ENCODE assay signal across 7 mouse cellular contexts in the genomic region with DNA sequence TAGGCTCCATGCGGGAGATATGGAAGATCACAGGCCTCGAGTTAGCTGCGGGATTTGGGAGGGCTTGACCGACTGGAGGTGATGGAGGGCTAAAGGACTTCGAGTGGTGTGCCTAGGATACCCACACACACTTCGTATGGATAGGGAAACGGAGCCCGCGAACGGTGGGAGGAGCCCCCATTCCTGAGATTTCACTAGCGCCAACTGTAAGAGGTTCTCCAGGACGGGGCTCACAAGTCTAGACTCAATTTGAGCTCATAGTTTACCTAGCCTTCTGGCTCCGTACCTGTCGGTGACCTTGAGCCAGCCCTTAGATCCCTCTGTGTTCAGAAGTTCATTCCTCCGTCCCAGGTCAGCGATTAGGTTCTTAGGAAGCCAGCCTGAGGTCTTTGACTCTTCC. TPM values are rescaled to one million over a fixed set of nuclear protein-coding genes. Genes with fewer than 3 reads are reported as not detected.
A peak's percentile ranks its signal among the peaks of the same experiment; 100 is the strongest.
DNase-seq lines count a peak whose midpoint lies in the region; ATAC-seq and TF ChIP-seq lines count a peak whose summit lies in the region.

No protein-coding gene starts in this region.

- H3K4me2 ChIP-seq in intestine, embryonic 14.5 days (ENCODE audit: low read length), result peak overlapping the region; percentile 70

- peak overlapping the region; percentile 91 for H3K27ac ChIP-seq in MEL (ENCODE audit: control insufficient read depth, low read depth, low read length)
- H3K27ac ChIP-seq in intestine, embryonic 14.5 days (ENCODE audit: low read depth), result peak overlapping the region; percentile 82

- no peak for TF ChIP-seq POLR2A in MEL (IDR thresholded peaks at IDR 0.05; ENCODE audit: control insufficient read depth in 1 of 2, insufficient read depth in 1 of 2, low read depth in 1 of 2, low read length in 2 of 2, poor library complexity in 1 of 2)

- TF ChIP-seq RAD21 in MEL (IDR thresholded peaks at IDR 0.05; ENCODE audit: low read depth, low read length), result no peak

- TF ChIP-seq CTCF in E14TG2a.4 (conservative IDR thresholded peaks at IDR 0.05; ENCODE audit: low read length) (no peak), MEL (IDR thresholded peaks at IDR 0.05 in 2 of 3, conservative IDR thresholded peaks at IDR 0.05 in 1 of 3; ENCODE audit: control insufficient read depth in 1 of 3, insufficient read depth in 1 of 3, low read depth in 2 of 3, low read length in 3 of 3, poor library complexity in 1 of 3, severe bottlenecking in 1 of 3) (no peak)

- H3K4me1 ChIP-seq in E14TG2a.4 (replicated peaks; ENCODE audit: low read depth, low read length), result peaks cover 69% of the 10 kb centered on the region
- H3K4me1 ChIP-seq in MEL (ENCODE audit: control insufficient read depth in 1 of 2, insufficient read depth in 2 of 2, low read length in 2 of 2), result peaks cover 2 to 28% of the 10 kb centered on the region in 2 experiments; a peak in 3 of 4 replicates
- H3K4me1 ChIP-seq in intestine, embryonic 14.5 days (replicated peaks; ENCODE audit: control insufficient read depth, insufficient read depth, low read length), result peaks cover 19% of the 10 kb centered on the region

- 5% methylated on average over 16 of the region's 16 CpGs for WGBS in intestine, embryonic 14.5 days

- H3K4me3 ChIP-seq in E14TG2a.4 (replicated peaks; ENCODE audit: low read length), result peak overlapping the region; percentile 80
- H3K4me3 ChIP-seq in MEL (ENCODE audit: control insufficient read depth in 1 of 2, insufficient read depth in 1 of 2, low read depth in 2 of 2, low read length in 2 of 2), result peak overlapping the region; percentile 56 to 96
- H3K4me3 ChIP-seq in intestine, embryonic 14.5 days (ENCODE audit: low read depth, low read length), result peak overlapping the region; percentile 64

- H3K36me3 ChIP-seq in E14TG2a.4 (ENCODE audit: insufficient read depth, low read length) (peaks cover 18% of the 10 kb centered on the region), MEL (ENCODE audit: control insufficient read depth in 1 of 2, insufficient read depth in 2 of 2, low read length in 2 of 2) (peaks cover 0 to 21% of the 10 kb centered on the region in 2 experiments; a peak in 2 of 4 replicates)
- peaks cover 20% of the 10 kb centered on the region for H3K36me3 ChIP-seq in intestine, embryonic 14.5 days (ENCODE audit: control insufficient read depth, insufficient read depth, low read length)

- no peak for TF ChIP-seq EP300 in MEL (IDR thresholded peaks at IDR 0.05; ENCODE audit: low read depth in 1 of 2, low read length in 2 of 2)

- H3K27me3 ChIP-seq in E14TG2a.4 (ENCODE audit: insufficient read depth, low read length) (peaks cover 38% of the 10 kb centered on the region), MEL (ENCODE audit: control insufficient read depth in 1 of 2, insufficient read depth in 2 of 2, low read length in 2 of 2) (no peaks in the 10 kb centered on the region)
- 0 out of 2 replicates have a peak, but pooled peaks cover 5% of the 10 kb centered on the region for H3K27me3 ChIP-seq in intestine, embryonic 14.5 days (replicated peaks; ENCODE audit: control insufficient read depth, insufficient read depth, low read length)

- peak; percentile 6; the same call in 1 of the 2 replicates for ATAC-seq in intestine, embryonic 14.5 days (replicated peaks; ENCODE audit: low FRiP score, low TSS enrichment, low read depth)

- peak overlapping the region; percentile 97 for H3K9ac ChIP-seq in MEL (ENCODE audit: control insufficient read depth, low read depth, low read length, poor library complexity, severe bottlenecking)
- peak overlapping the region; percentile 69 for H3K9ac ChIP-seq in intestine, embryonic 14.5 days (ENCODE audit: low read length)

- no peak for DNase-seq in MEL (ENCODE audit: low read depth, low spot score)
- no peak for DNase-seq in intestine, embryonic 14.5 days (ENCODE audit: low spot score)
- peak; percentile 60 for DNase-seq in lung, postnatal 36 days
- DNase-seq in T-cell, adult 2 months (ENCODE audit: low spot score), result no peak
- DNase-seq in urinary bladder, adult 18-20 months (ENCODE audit: low spot score in 2 of 2), result no peak
- no peak for DNase-seq in adrenal gland, adult 18-20 months (ENCODE audit: low spot score in 2 of 2)

- H3K9me3 ChIP-seq in E14TG2a.4 (ENCODE audit: low read length) (no peaks in the 10 kb centered on the region), MEL (replicated peaks; ENCODE audit: insufficient read depth, low read length) (no peaks in the 10 kb centered on the region)
- H3K9me3 ChIP-seq in intestine, embryonic 14.5 days (ENCODE audit: control insufficient read depth, low read length), result no peaks in the 10 kb centered on the region

- H3K79me2 ChIP-seq in MEL (ENCODE audit: control insufficient read depth, insufficient read depth, low read length, poor library complexity), result peaks cover 31% of the 10 kb centered on the region

TF ChIP-seq in MEL, 35 proteins besides CTCF, POLR2A, EP300 and RAD21:
- no peak for TF ChIP-seq GABPA (IDR thresholded peaks at IDR 0.05; ENCODE audit: low read depth, low read length)
- peak; percentile 7; the same call in 1 of the 2 replicates for TF ChIP-seq SIN3A (IDR thresholded peaks at IDR 0.05; ENCODE audit: low read length)
- no peak for TF ChIP-seq MYB (IDR thresholded peaks at IDR 0.05; ENCODE audit: low read depth, low read length)
- no peak for TF ChIP-seq TBP (IDR thresholded peaks at IDR 0.05; ENCODE audit: low read depth, low read length)
- no peak for TF ChIP-seq ETS1 (IDR thresholded peaks at IDR 0.05; ENCODE audit: low read depth, low read length)
TF ChIP-seq in MEL: peak in this region for 1.

RNA-seq across cellular contexts. Expression of gene Cish, which starts 1.2 kb away (rescaled TPM):
- 5.1 and 10.0 TPM in 2 replicates for total RNA-seq in MEL (2012; rRNA removed)
- polyA plus RNA-seq in MEL (2012; ENCODE audit: insufficient read depth in 1 of 2, insufficient read length in 2 of 2, low read depth in 1 of 2, low replicate concordance in 2 of 2, missing spikeins in 1 of 2), result 10 to 100 TPM in 1 of 2 experiments, not detected in 1; 24.5 TPM
- 8.9 and 9.6 TPM in 2 replicates for polyA plus RNA-seq in intestine, embryonic 14.5 days (2014; fragmentation: Nextera tagmentation; extraction: Ambion mirVana)
- 1 to 10 TPM; 7.9 to 9.9 TPM for total RNA-seq in adrenal gland, adult 18-20 months (2021)

RNA-seq across cellular contexts. Expression of gene Mapkapk3, which starts 7.4 kb away (rescaled TPM):
- total RNA-seq in MEL (2012; rRNA removed), result 36.0 and 49.9 TPM in 2 replicates
- polyA plus RNA-seq in MEL (2012; ENCODE audit: insufficient read depth in 1 of 2, insufficient read length in 2 of 2, low read depth in 1 of 2, low replicate concordance in 2 of 2, missing spikeins in 1 of 2), result 10 to 100 TPM in 1 of 2 experiments, not detected in 1; 42.3 TPM
- 21.2 and 23.2 TPM in 2 replicates for polyA plus RNA-seq in intestine, embryonic 14.5 days (2014; fragmentation: Nextera tagmentation; extraction: Ambion mirVana)
- 10 to 100 TPM; 42.8 to 55.6 TPM for total RNA-seq in adrenal gland, adult 18-20 months (2021)

RNA-seq across cellular contexts. Expression of gene Hemk1, which starts 41.1 kb away (rescaled TPM):
- 7.5 TPM in 2 replicates for total RNA-seq in MEL (2012; rRNA removed)
- 10 to 100 TPM in 1 of 2 experiments, not detected in 1; 11.8 TPM for polyA plus RNA-seq in MEL (2012; ENCODE audit: insufficient read depth in 1 of 2, insufficient read length in 2 of 2, low read depth in 1 of 2, low replicate concordance in 2 of 2, missing spikeins in 1 of 2)
- 10.4 and 12.8 TPM in 2 replicates for polyA plus RNA-seq in intestine, embryonic 14.5 days (2014; fragmentation: Nextera tagmentation; extraction: Ambion mirVana)
- total RNA-seq in adrenal gland, adult 18-20 months (2021), result 10 to 100 TPM; 12.9 to 17.4 TPM

RNA-seq across cellular contexts. Expression of gene 6430571L13Rik, which starts 43.3 kb away (rescaled TPM):
- total RNA-seq in MEL (2012; rRNA removed), result 0.35 and 0.36 TPM in 2 replicates
- polyA plus RNA-seq in MEL (2012; ENCODE audit: insufficient read depth in 1 of 2, insufficient read length in 2 of 2, low read depth in 1 of 2, low replicate concordance in 2 of 2, missing spikeins in 1 of 2), result under 1 TPM in 1 of 2 experiments, not detected in 1; 0.35 TPM
- polyA plus RNA-seq in intestine, embryonic 14.5 days (2014; fragmentation: Nextera tagmentation; extraction: Ambion mirVana), result 0.28 and 0.31 TPM in 2 replicates
- total RNA-seq in adrenal gland, adult 18-20 months (2021), result 1 to 10 TPM in 1 of 2 experiments, under 1 TPM in 1; 0.30 to 1.3 TPM
